Mouse (Mus musculus): ENCODE measurements around the gene Btbd9. TPM values are rescaled to one million over a fixed set of nuclear protein-coding genes. Genes with fewer than 3 reads are reported as not detected.

Gene Btbd9
- polyA plus RNA-seq, 1 experiment from 2014 or later = 56.0 TPM

GRCm38 (mm10) chr17:30454155-30454861 lies 122.0 kb downstream of the Btbd9 start:
- 58% methylated on average over 6 of the region's 6 CpGs for WGBS
- no peak overlapping the region for H3K27ac ChIP-seq
- no peaks in the 10 kb centered on the region for H3K9me3 ChIP-seq
- no peak overlapping the region for H3K4me3 ChIP-seq (replicated peaks)
- no peaks in the 10 kb centered on the region for H3K36me3 ChIP-seq
- H3K4me2 ChIP-seq = no peak overlapping the region
- no peak overlapping the region for H3K9ac ChIP-seq
- ATAC-seq (ENCODE audit: insufficient read depth, low FRiP score, low read depth) = no peak
- no peaks in the 10 kb centered on the region for H3K4me1 ChIP-seq
- no peaks in the 10 kb centered on the region for H3K27me3 ChIP-seq (replicated peaks)

GRCm38 (mm10) chr17:30453272-30453671 lies 123.0 kb downstream of the Btbd9 start:
- WGBS = 69% methylated on average over 4 of the region's 4 CpGs
- Histone ChIP-seq H3K9ac (no peak overlapping the region), H3K27me3 (replicated peaks) (no peaks in the 10 kb centered on the region), H3K36me3 (no peaks in the 10 kb centered on the region), H3K4me1 (no peaks in the 10 kb centered on the region), H3K27ac (no peak overlapping the region), H3K4me3 (replicated peaks) (no peak overlapping the region), H3K9me3 (no peaks in the 10 kb centered on the region), H3K4me2 (no peak overlapping the region)
- no peak for ATAC-seq (ENCODE audit: insufficient read depth, low FRiP score, low read depth)

- H3K4me1 ChIP-seq = no peaks in the 10 kb centered on the region
- no peak for ATAC-seq (ENCODE audit: insufficient read depth, low FRiP score, low read depth)
- 88% methylated on average over 9 of the region's 9 CpGs for WGBS
- no peaks in the 10 kb centered on the region for H3K27me3 ChIP-seq (replicated peaks)
- no peak overlapping the region for H3K4me2 ChIP-seq
- H3K9me3 ChIP-seq = no peaks in the 10 kb centered on the region
- no peak overlapping the region for H3K4me3 ChIP-seq (replicated peaks)
- H3K27ac ChIP-seq = no peak overlapping the region
- H3K9ac ChIP-seq = no peak overlapping the region
- H3K36me3 ChIP-seq = no peaks in the 10 kb centered on the region
Observed at GRCm38 (mm10) chr17:30452363-30452762, 123.9 kb downstream of the Btbd9 start.

GRCm38 (mm10) chr17:30448562-30448961 lies 127.7 kb downstream of the Btbd9 start:
- Histone ChIP-seq H3K36me3 (no peaks in the 10 kb centered on the region), H3K4me3 (replicated peaks) (no peak overlapping the region), H3K4me2 (no peak overlapping the region), H3K27ac (no peak overlapping the region), H3K4me1 (no peaks in the 10 kb centered on the region), H3K27me3 (replicated peaks) (no peaks in the 10 kb centered on the region), H3K9ac (no peak overlapping the region), H3K9me3 (no peaks in the 10 kb centered on the region)
- no peak for ATAC-seq (ENCODE audit: insufficient read depth, low FRiP score, low read depth)
- WGBS = 61% methylated on average over 5 of the region's 5 CpGs

GRCm38 (mm10) chr17:30445805-30446441 lies 130.4 kb downstream of the Btbd9 start:
- H3K27ac ChIP-seq = no peak overlapping the region
- H3K4me1 ChIP-seq = no peaks in the 10 kb centered on the region
- 87% methylated on average over 3 of the region's 3 CpGs for WGBS
- no peak for ATAC-seq (ENCODE audit: insufficient read depth, low FRiP score, low read depth)
- H3K9me3 ChIP-seq = no peaks in the 10 kb centered on the region
- H3K36me3 ChIP-seq = no peaks in the 10 kb centered on the region
- H3K4me3 ChIP-seq (replicated peaks) = no peak overlapping the region
- no peak overlapping the region for H3K9ac ChIP-seq
- H3K4me2 ChIP-seq = no peak overlapping the region
- H3K27me3 ChIP-seq (replicated peaks) = no peaks in the 10 kb centered on the region

- 64% methylated on average over 3 of the region's 3 CpGs for WGBS
- Histone ChIP-seq H3K27ac (no peak overlapping the region), H3K4me3 (replicated peaks) (no peak overlapping the region), H3K4me2 (no peak overlapping the region), H3K9ac (no peak overlapping the region), H3K36me3 (no peaks in the 10 kb centered on the region), H3K27me3 (replicated peaks) (no peaks in the 10 kb centered on the region), H3K4me1 (peaks cover 14% of the 10 kb centered on the region), H3K9me3 (no peaks in the 10 kb centered on the region)
- ATAC-seq (ENCODE audit: insufficient read depth, low FRiP score, low read depth) = no peak
Observed at GRCm38 (mm10) chr17:30439702-30440101, 136.6 kb downstream of the Btbd9 start.

- H3K4me3 ChIP-seq (replicated peaks) = no peak overlapping the region
Observed at GRCm38 (mm10) chr17:30438786-30439185, 137.5 kb downstream of the Btbd9 start.

GRCm38 (mm10) chr17:30436021-30436461 lies 140.2 kb downstream of the Btbd9 start:
- 57% methylated on average over 5 of the region's 5 CpGs for WGBS
- ATAC-seq (ENCODE audit: insufficient read depth, low FRiP score, low read depth) = no peak
- H3K27me3 ChIP-seq (replicated peaks) = no peaks in the 10 kb centered on the region

More at GRCm38 (mm10) chr17:30438786-30439185, 137.5 kb downstream of the Btbd9 start:
- H3K9me3 ChIP-seq = no peaks in the 10 kb centered on the region
- H3K36me3 ChIP-seq = no peaks in the 10 kb centered on the region
- no peak overlapping the region for H3K4me2 ChIP-seq
- WGBS = 88% methylated on average over 4 of the region's 4 CpGs
- no peak overlapping the region for H3K9ac ChIP-seq
- no peaks in the 10 kb centered on the region for H3K27me3 ChIP-seq (replicated peaks)
- peaks cover 14% of the 10 kb centered on the region for H3K4me1 ChIP-seq
- H3K27ac ChIP-seq = no peak overlapping the region
- ATAC-seq (ENCODE audit: insufficient read depth, low FRiP score, low read depth) = no peak

GRCm38 (mm10) chr17:30435478-30435877 lies 140.8 kb downstream of the Btbd9 start:
- Histone ChIP-seq H3K4me3 (replicated peaks) (no peak overlapping the region), H3K36me3 (no peaks in the 10 kb centered on the region), H3K9me3 (no peaks in the 10 kb centered on the region), H3K9ac (no peak overlapping the region), H3K4me1 (peaks cover 14% of the 10 kb centered on the region), H3K4me2 (no peak overlapping the region), H3K27me3 (replicated peaks) (no peaks in the 10 kb centered on the region), H3K27ac (no peak overlapping the region)
- WGBS = 65% methylated on average over 7 of the region's 7 CpGs
- no peak for ATAC-seq (ENCODE audit: insufficient read depth, low FRiP score, low read depth)

More at GRCm38 (mm10) chr17:30436021-30436461, 140.2 kb downstream of the Btbd9 start:
- Histone ChIP-seq H3K4me1 (peaks cover 14% of the 10 kb centered on the region), H3K9me3 (no peaks in the 10 kb centered on the region), H3K27ac (no peak overlapping the region), H3K4me2 (no peak overlapping the region), H3K9ac (no peak overlapping the region), H3K4me3 (replicated peaks) (no peak overlapping the region), H3K36me3 (no peaks in the 10 kb centered on the region)

- no peak for ATAC-seq (ENCODE audit: insufficient read depth, low FRiP score, low read depth)
- no peak overlapping the region for H3K4me2 ChIP-seq
- H3K27me3 ChIP-seq (replicated peaks) = no peaks in the 10 kb centered on the region
- no peak overlapping the region for H3K4me3 ChIP-seq (replicated peaks)
- no peak overlapping the region for H3K9ac ChIP-seq
- no peaks in the 10 kb centered on the region for H3K36me3 ChIP-seq
- H3K4me1 ChIP-seq = peaks cover 11% of the 10 kb centered on the region; the same call in 1 of the 2 replicates
- WGBS = 91% methylated on average over 10 of the region's 10 CpGs
- no peaks in the 10 kb centered on the region for H3K9me3 ChIP-seq
- H3K27ac ChIP-seq = no peak overlapping the region
Observed at GRCm38 (mm10) chr17:30432094-30432493, 144.2 kb downstream of the Btbd9 start.

- no peaks in the 10 kb centered on the region for H3K9me3 ChIP-seq
- no peak overlapping the region for H3K4me3 ChIP-seq (replicated peaks)
- no peak overlapping the region for H3K4me2 ChIP-seq
- peaks cover 7% of the 10 kb centered on the region; the same call in 1 of the 2 replicates for H3K4me1 ChIP-seq
- WGBS = 82% methylated on average over 10 of the region's 10 CpGs
- no peak for ATAC-seq (ENCODE audit: insufficient read depth, low FRiP score, low read depth)
- no peak overlapping the region for H3K27ac ChIP-seq
- no peak overlapping the region for H3K9ac ChIP-seq
- H3K27me3 ChIP-seq (replicated peaks) = no peaks in the 10 kb centered on the region
- H3K36me3 ChIP-seq = no peaks in the 10 kb centered on the region
Observed at GRCm38 (mm10) chr17:30430961-30431640, 145.2 kb downstream of the Btbd9 start.

- ATAC-seq (ENCODE audit: insufficient read depth, low FRiP score, low read depth) = no peak
- Histone ChIP-seq H3K9ac (no peak overlapping the region), H3K9me3 (no peaks in the 10 kb centered on the region), H3K4me1 (no peaks in the 10 kb centered on the region), H3K4me2 (no peak overlapping the region), H3K4me3 (replicated peaks) (no peak overlapping the region), H3K36me3 (no peaks in the 10 kb centered on the region), H3K27ac (no peak overlapping the region), H3K27me3 (replicated peaks) (no peaks in the 10 kb centered on the region)
- WGBS = 91% methylated on average over 9 of the region's 9 CpGs
Observed at GRCm38 (mm10) chr17:30428661-30429060, 147.6 kb downstream of the Btbd9 start.
